Mouse (Mus musculus): ENCODE data around the gene Grin2d.

Gene Grin2d

GRCm38 (mm10) chr7:45897258-45897757, 19.1 kb upstream of the Grin2d start:
- no peak for DNase-seq (ENCODE audit: low spot score)

GRCm38 (mm10) chr7:45896517-45897257, 18.5 kb upstream of the Grin2d start, which contains the start of the genes Syngr4 and Tmem143:
Gene Syngr4 (minus strand): TSS chr7:45896714.
Gene Tmem143 (plus strand): TSS chr7:45896941.
- peak; percentile 71 for DNase-seq (ENCODE audit: low spot score)

- DNase-seq (ENCODE audit: low spot score): no peak
Measured at GRCm38 (mm10) chr7:45895931-45896516, 17.8 kb upstream of the Grin2d start.

- DNase-seq (ENCODE audit: low spot score): no peak
Measured at GRCm38 (mm10) chr7:45892651-45893050, 14.5 kb upstream of the Grin2d start.

GRCm38 (mm10) chr7:45887246-45887645, 9.1 kb upstream of the Grin2d start:
- no peak for DNase-seq (ENCODE audit: low spot score)

- DNase-seq (ENCODE audit: low spot score): no peak
Measured at GRCm38 (mm10) chr7:45881011-45881410, 2.8 kb upstream of the Grin2d start.

- DNase-seq (ENCODE audit: low spot score): no peak
Measured at GRCm38 (mm10) chr7:45880531-45880930, 2.4 kb upstream of the Grin2d start.

- DNase-seq (ENCODE audit: low spot score): no peak
Measured at GRCm38 (mm10) chr7:45876895-45877294, 1.3 kb downstream of the Grin2d start.

GRCm38 (mm10) chr7:45873061-45873947, 4.9 kb downstream of the Grin2d start:
- peak; percentile 58 for DNase-seq (ENCODE audit: low spot score)

- DNase-seq (ENCODE audit: low spot score): peak; percentile 82
Measured at GRCm38 (mm10) chr7:45872624-45873023, 5.6 kb downstream of the Grin2d start, which contains the start of gene Kdelr1. Gene Kdelr1 (plus strand): TSS chr7:45872772.

GRCm38 (mm10) chr7:45870282-45871058, 7.7 kb downstream of the Grin2d start:
- DNase-seq (ENCODE audit: low spot score): no peak

- no peak for DNase-seq (ENCODE audit: low spot score)
Measured at GRCm38 (mm10) chr7:45869787-45870186, 8.4 kb downstream of the Grin2d start.

GRCm38 (mm10) chr7:45869107-45869670, 9.0 kb downstream of the Grin2d start:
- DNase-seq (ENCODE audit: low spot score): no peak

- DNase-seq (ENCODE audit: low spot score): no peak
Measured at GRCm38 (mm10) chr7:45867871-45868270, 10.3 kb downstream of the Grin2d start.

GRCm38 (mm10) chr7:45865925-45866910, 12.0 kb downstream of the Grin2d start:
- peak; percentile 73 for DNase-seq (ENCODE audit: low spot score)

GRCm38 (mm10) chr7:45864435-45864834, 13.7 kb downstream of the Grin2d start:
- no peak for DNase-seq (ENCODE audit: low spot score)

- DNase-seq (ENCODE audit: low spot score): no peak
Measured at GRCm38 (mm10) chr7:45862804-45863203, 15.4 kb downstream of the Grin2d start.

- DNase-seq (ENCODE audit: low spot score): no peak
Measured at GRCm38 (mm10) chr7:45859008-45859407, 19.2 kb downstream of the Grin2d start.

- DNase-seq (ENCODE audit: low spot score): no peak
Measured at GRCm38 (mm10) chr7:45856950-45857901, 21.0 kb downstream of the Grin2d start.

All from spleen, adult 12 weeks (tissue).